Mouse (Mus musculus) v-Abl transformed pro-B cells (cell line): ENCODE results near the gene Scgn.

Experiments
- in situ Hi-C, 2 experiments: fragments of 400-800 bp; cut with MboI; formaldehyde crosslinking; loops; one replicate each; pipeline ENCODE4 v1.15.1; 2025; ENCODE audit not compliant: unreplicated experiment in 2 of 2

The Scgn gene

GRCm38 (mm10) chr13:23946254-23946653 lies 44.8 kb downstream of the Scgn start:
- in situ Hi-C loops = no loop called here

GRCm38 (mm10) chr13:23942861-23943260 lies 48.2 kb downstream of the Scgn start:
- in situ Hi-C loops = no loop called here

- in situ Hi-C loops = no loop called here
Observed at GRCm38 (mm10) chr13:23940291-23940690, 50.7 kb downstream of the Scgn start.

GRCm38 (mm10) chr13:23938699-23939098 lies 52.3 kb downstream of the Scgn start:
- in situ Hi-C loops = loop anchor here in 1 of 2 experiments (10.0 kb wide), 1 partner anchor 54 kb away; no protein-coding TSS in a partner anchor

- in situ Hi-C loops = loop anchor here in 1 of 2 experiments (10.0 kb wide), 1 partner anchor 49 kb away; no protein-coding TSS in a partner anchor
Observed at GRCm38 (mm10) chr13:23934211-23934520, 56.8 kb downstream of the Scgn start, which contains the start of gene Hist1h2aa. TSS of gene Hist1h2aa (plus strand) at chr13:23934462.

GRCm38 (mm10) chr13:23933421-23934210 lies 57.4 kb downstream of the Scgn start, which contains the start of gene Hist1h2ba:
TSS of gene Hist1h2ba (minus strand) at chr13:23934156.
- in situ Hi-C loops = loop anchor here in 1 of 2 experiments (10.0 kb wide), 1 partner anchor 49 kb away; no protein-coding TSS in a partner anchor

GRCm38 (mm10) chr13:23930904-23931303 lies 60.1 kb downstream of the Scgn start:
- in situ Hi-C loops = loop anchor here in 1 of 2 experiments (10.0 kb wide), 1 partner anchor 46 kb away; no protein-coding TSS in a partner anchor

GRCm38 (mm10) chr13:23930461-23930860 lies 60.6 kb downstream of the Scgn start:
- in situ Hi-C loops = loop anchor here in 1 of 2 experiments (10.0 kb wide), 1 partner anchor 46 kb away; no protein-coding TSS in a partner anchor

GRCm38 (mm10) chr13:23928637-23929036 lies 62.4 kb downstream of the Scgn start:
- in situ Hi-C loops = no loop called here

- in situ Hi-C loops = no loop called here
Observed at GRCm38 (mm10) chr13:23925792-23926191, 65.2 kb downstream of the Scgn start.

- in situ Hi-C loops = loop anchor here in 1 of 2 experiments (25.0 kb wide), 3 partner anchors 330 to 1880 kb away; partner anchors contain the start of genes Hist1h2ag, Hist1h2ah, Hist1h2bj and Hist1h2bk
Observed at GRCm38 (mm10) chr13:23917674-23918073, 73.3 kb downstream of the Scgn start.

- in situ Hi-C loops = loop anchor here in 1 of 2 experiments (25.0 kb wide), 3 partner anchors 329 to 1879 kb away; partner anchors contain the start of genes Hist1h2ag, Hist1h2ah, Hist1h2bj and Hist1h2bk
Observed at GRCm38 (mm10) chr13:23916132-23916531, 74.9 kb downstream of the Scgn start.

- in situ Hi-C loops = loop anchor here in 1 of 2 experiments (25.0 kb wide), 3 partner anchors 327 to 1877 kb away; partner anchors contain the start of genes Hist1h2ag, Hist1h2ah, Hist1h2bj and Hist1h2bk
Observed at GRCm38 (mm10) chr13:23914376-23915167, 76.4 kb downstream of the Scgn start, which contains the start of gene Slc17a4. TSS of gene Slc17a4 (minus strand) at chr13:23915009.

- in situ Hi-C loops = loop anchor here in 1 of 2 experiments (25.0 kb wide), 3 partner anchors 327 to 1877 kb away; partner anchors contain the start of genes Hist1h2ag, Hist1h2ah, Hist1h2bj and Hist1h2bk
Observed at GRCm38 (mm10) chr13:23913791-23914306, 77.2 kb downstream of the Scgn start.

- in situ Hi-C loops = loop anchor here in 1 of 2 experiments (25.0 kb wide), 3 partner anchors 324 to 1874 kb away; partner anchors contain the start of genes Hist1h2ag, Hist1h2ah, Hist1h2bj and Hist1h2bk
Observed at GRCm38 (mm10) chr13:23911335-23911734, 79.7 kb downstream of the Scgn start.

GRCm38 (mm10) chr13:23910121-23910520 lies 80.9 kb downstream of the Scgn start:
- in situ Hi-C loops = loop anchor here in 1 of 2 experiments (25.0 kb wide), 3 partner anchors 323 to 1873 kb away; partner anchors contain the start of genes Hist1h2ag, Hist1h2ah, Hist1h2bj and Hist1h2bk

GRCm38 (mm10) chr13:23906906-23907305 lies 84.1 kb downstream of the Scgn start:
- in situ Hi-C loops = loop anchor here in 1 of 2 experiments (25.0 kb wide), 3 partner anchors 320 to 1870 kb away; partner anchors contain the start of genes Hist1h2ag, Hist1h2ah, Hist1h2bj and Hist1h2bk
